Mouse (Mus musculus) embryonic fibroblast, embryonic 13.5 days (primary cell): ENCODE results near the gene Rbm20. TPM values are rescaled to one million over a fixed set of nuclear protein-coding genes. Genes with fewer than 3 reads are reported as not detected.
A peak's percentile ranks its signal among the peaks of the same experiment; 100 is the strongest.

ENCODE experiments used
- H3K27ac ChIP-seq: 2 replicates; pipeline ENCODE4 v1.5.1; 2012; ENCODE audit warnings: low read length, control low read depth, inconsistent platforms; ENCODE audit not compliant: insufficient read depth
- H3K4me1 ChIP-seq: 2 replicates; pipeline ENCODE4 v1.6.1; 2011; ENCODE audit warnings: low read length; ENCODE audit not compliant: control insufficient read depth, insufficient read depth
- H3K4me3 ChIP-seq: 2 replicates; pipeline ENCODE4 v1.5.1; 2011; ENCODE audit warnings: mild to moderate bottlenecking, control low read depth, low read length; ENCODE audit not compliant: insufficient read depth
- CTCF ChIP-seq: IDR thresholded peaks from 2 replicates; pipeline ENCODE4 v1.5.1; 2011; ENCODE audit warnings: mild to moderate bottlenecking, control low read depth, low read length, moderate library complexity, borderline replicate concordance; ENCODE audit not compliant: insufficient read depth
- POLR2A ChIP-seq: IDR thresholded peaks from 2 replicates; pipeline ENCODE4 v1.6.1; 2011; ENCODE audit warnings: low read depth, mild to moderate bottlenecking, control low read depth, low read length, moderate library complexity
- polyA plus RNA-seq: library from polyadenylated mRNA; stranded (reverse); fragments of >200 nt; gene quantifications from 2 replicates; pipeline ENCODE4 v1.2.4, GENCODE M21; 2011; ENCODE audit warnings: low read depth; ENCODE audit not compliant: missing spikeins, insufficient read length

Gene Rbm20
- polyA plus RNA-seq, 1 experiment = 2.4 TPM

DNA sequence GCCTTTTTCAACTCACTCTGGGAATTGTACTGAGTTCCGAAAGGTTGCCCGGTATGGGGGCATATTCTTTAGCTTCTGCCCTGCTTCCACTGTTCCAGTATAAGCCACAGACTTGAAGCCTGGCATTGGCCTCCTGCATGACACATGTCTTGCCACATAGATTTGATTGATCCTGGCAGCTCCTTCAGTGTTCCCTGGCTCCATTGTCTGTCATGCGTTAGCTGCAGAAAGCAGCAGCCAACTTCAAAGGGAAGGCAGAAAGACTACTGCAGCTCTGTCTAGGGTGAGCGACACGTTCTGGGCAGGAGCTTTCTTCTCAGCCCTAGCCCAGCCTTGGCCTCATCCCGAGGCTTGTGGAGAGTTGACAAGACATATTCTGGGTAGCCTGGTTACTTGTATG lies 162.7 kb downstream of the Rbm20 start:
- TF ChIP-seq POLR2A = no peak
- no peak for TF ChIP-seq CTCF

DNA sequence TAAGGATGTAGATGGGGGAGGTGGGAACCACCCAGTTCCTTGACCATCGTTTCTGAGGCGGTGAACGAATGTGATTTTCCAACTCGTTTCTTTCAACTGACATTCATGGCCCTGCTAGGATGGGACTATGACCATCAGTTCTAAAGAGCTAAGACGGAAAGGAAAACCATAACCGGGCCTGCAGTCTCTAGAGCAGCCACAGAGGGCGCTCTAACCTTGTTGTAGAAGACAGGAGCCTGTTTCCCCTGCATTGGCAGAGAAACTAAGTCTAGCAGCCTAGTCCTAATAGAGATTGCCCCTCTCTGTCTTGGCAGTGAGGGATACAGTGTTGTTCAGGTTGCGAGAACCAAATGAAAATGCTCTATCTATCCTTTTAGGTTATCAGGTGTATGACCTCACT lies 164.8 kb downstream of the Rbm20 start:
- H3K4me1 ChIP-seq = no peaks in the 10 kb centered on the region
- no peak overlapping the region for H3K27ac ChIP-seq
- no peak overlapping the region for H3K4me3 ChIP-seq
- no peak for TF ChIP-seq POLR2A
- no peak for TF ChIP-seq CTCF

More for the DNA sequence above, 162.7 kb downstream of the Rbm20 start:
- no peaks in the 10 kb centered on the region for H3K4me1 ChIP-seq
- H3K4me3 ChIP-seq = no peak overlapping the region
- H3K27ac ChIP-seq = no peak overlapping the region

DNA sequence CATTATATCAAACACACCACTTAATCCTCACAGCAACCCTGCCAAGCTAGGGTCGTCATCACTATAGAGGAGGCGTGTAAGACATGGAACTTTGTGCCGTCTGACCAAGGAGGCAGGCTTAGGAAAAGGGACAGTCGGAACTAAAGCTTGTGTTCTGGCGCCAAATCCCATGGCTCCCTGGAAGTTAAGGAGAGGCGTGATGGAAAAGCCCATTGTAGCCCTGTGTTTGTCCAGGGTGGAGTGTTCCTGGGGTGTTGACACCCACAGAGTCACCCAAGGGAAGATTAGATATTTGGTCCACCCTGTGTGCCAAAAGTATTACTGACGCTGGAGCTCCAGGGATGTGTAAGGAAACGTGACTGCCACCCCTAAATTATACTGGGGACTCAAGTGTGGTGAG lies 166.9 kb downstream of the Rbm20 start:
- TF ChIP-seq CTCF (no peak), POLR2A (no peak)
- Histone ChIP-seq H3K4me3 (no peak overlapping the region), H3K4me1 (no peaks in the 10 kb centered on the region), H3K27ac (no peak overlapping the region)

DNA sequence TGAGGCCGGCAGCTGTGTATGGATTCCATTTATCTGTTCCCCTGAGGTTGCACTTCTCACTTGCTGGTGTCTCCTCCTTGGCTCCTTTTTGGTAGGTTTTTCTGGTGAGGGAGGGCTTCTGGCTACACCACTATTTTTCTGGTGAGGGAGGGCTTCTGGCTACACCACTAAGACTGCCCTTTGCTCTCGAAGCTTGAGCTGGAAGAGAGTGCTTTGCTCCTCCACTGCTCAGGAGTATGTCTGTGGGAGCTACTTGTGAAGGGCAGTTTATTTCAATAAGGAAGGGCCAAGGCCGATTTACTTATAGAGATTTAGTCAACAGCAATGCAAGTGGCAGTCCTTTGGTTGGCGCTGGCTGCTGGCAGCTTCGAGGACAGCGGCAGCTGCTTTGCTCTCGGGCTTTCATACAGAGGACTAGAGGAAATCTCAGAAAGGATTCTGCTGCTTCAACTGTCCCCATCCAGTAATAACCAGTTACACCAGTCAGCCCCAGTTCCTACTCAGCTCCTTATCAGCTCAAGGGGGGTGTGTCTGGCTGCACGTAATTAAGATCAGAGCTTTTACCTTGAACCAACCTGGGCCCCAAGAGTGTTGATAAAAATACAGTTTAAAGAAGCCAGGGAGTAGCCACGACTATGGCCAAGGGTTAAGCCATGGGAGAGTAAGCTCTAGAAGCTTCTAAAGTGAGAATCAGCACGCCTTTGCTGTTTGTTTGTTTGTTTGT lies 171.3 kb downstream of the Rbm20 start:
- TF ChIP-seq POLR2A (no peak), CTCF (no peak)
- no peak overlapping the region for H3K27ac ChIP-seq
- no peaks in the 10 kb centered on the region; the same call in 1 of the 2 replicates for H3K4me1 ChIP-seq
- H3K4me3 ChIP-seq = no peak overlapping the region

DNA sequence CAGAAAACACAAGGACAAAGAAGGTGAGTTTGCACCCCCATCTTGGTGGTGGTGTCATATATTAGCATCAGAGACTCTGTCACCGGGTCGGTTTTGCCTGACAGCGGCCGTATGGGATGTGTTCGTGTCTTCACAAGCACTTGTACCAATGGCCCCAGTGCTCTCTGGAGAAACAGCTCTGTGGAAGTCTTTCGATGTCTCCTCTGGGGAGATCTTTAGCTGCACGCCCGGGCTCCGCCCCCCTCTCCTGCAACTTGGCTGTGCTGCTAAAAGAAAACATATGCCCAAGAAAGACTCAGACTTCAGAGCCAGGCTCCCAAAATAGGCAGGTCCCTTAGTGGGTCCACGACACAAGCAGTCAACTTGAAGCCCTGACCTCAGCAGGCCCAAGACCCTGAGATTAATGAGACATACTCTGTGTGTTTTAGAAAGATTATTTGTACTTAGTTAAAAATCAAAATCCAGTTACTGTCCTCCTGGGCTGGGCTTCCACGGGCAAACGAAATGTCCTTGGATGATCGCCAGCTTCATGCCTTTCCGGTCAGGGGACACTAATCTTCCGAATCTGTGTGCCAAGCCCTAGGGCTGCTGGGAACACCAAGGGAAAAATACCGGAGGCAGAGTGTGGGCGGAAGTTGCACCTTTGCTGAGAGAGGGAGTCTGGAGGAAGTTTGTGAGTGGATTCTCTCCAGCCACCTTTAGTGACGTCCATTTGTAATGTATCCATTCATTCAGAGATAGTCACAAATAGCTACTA lies 173.2 kb downstream of the Rbm20 start:
- no peaks in the 10 kb centered on the region; the same call in 1 of the 2 replicates for H3K4me1 ChIP-seq
- TF ChIP-seq POLR2A (no peak), CTCF (no peak)
- peak overlapping the region; percentile 41 for H3K27ac ChIP-seq
- H3K4me3 ChIP-seq = no peak overlapping the region

DNA sequence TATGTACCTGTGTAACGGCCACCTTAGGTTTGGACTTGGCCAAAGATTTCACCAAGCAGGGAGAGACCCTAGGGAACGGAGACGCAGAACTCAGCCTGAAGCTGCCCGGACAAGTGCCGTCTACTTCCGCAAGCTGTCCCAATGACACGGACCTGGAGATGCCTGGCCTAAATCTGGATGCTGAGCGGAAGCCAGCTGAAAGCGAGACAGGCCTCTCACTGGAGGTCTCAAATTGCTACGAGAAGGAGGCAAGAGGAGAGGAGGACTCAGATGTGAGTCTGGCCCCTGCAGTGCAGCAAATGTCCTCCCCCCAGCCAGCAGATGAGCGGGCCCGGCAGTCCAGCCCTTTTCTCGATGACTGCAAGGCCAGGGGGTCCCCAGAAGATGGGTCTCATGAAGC lies 174.2 kb downstream of the Rbm20 start:
- Histone ChIP-seq H3K4me3 (no peak overlapping the region), H3K27ac (no peak overlapping the region), H3K4me1 (no peaks in the 10 kb centered on the region; the same call in 1 of the 2 replicates)
- TF ChIP-seq CTCF = no peak
- TF ChIP-seq POLR2A = no peak

DNA sequence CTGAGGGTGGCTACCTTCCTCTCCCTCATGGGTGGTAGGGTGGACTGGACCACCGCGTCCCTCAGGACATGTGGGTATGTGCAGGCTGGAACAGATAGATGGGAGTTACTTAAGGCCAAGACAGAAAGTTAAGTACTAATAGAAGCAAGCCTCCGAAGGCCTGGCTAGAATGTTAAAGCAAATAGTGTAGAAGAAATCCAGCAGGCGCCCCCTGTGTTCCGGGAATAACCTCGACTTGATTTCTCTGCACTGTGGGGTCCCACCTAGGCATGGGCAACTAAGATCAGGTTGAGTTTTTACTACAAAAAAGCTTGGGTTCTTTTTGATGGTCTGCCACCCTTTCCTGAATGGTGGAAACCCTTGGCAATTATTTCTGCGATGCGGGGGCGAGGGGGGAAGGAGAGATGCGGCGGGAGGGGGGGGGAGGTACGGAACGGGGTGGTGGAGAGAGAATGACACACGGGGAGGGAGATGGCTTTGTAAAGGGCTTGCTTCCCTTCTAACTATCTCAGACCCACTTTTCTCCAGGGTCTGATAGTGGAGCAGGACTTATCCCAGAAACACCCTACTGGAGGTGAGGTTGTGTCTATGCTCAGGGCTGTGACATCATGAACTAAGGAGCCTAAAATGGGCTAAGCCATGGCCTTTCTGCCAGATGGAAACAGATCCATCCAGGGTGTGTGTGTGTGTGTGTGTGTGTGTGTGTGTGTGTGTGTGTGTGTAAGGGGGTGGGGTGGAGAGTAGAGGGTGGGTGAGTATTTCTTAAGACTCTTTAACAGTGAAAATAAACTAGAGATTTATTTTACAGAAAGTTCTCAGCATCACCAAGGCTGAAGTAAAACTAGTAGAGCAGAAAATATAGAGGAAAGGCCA lies 175.0 kb downstream of the Rbm20 start:
- no peak for TF ChIP-seq CTCF
- no peak for TF ChIP-seq POLR2A
- Histone ChIP-seq H3K27ac (no peak overlapping the region), H3K4me1 (no peaks in the 10 kb centered on the region; the same call in 1 of the 2 replicates)

DNA sequence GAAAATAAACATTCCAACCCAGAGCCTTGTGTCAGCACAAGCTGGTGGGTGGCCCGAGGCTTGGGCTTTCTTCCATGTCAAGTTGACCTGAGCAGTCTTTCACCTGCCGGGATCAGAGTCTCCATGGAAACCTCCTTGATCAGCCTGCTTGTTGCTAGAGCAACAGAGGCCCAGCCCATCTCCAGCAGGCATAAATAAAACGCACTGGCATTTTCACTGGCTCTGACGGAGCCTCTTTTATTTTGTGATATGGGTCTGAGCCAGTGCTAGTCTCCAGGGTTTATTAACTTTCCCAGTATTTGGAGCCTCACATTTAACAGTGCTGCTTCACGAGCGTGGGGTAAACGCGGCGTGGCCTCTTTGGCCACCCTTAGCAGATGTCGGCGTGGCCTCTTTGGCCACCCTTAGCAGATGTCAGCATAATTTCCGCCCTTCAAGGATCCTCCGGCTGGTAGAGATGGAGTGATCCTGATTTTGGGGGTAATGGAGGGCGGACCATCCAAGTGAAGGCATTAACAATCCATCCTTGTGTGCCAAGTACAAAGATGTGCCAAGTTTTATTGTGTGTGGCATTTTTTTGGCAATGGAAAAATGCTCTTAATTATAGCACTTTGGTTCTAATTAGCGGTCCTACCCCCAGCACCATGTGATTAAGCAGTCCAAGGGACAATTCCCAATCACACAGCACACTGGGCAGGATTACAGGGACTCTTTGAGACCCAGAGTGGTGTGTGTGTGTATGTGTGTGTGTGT lies 175.8 kb downstream of the Rbm20 start:
- H3K4me1 ChIP-seq = no peaks in the 10 kb centered on the region; the same call in 1 of the 2 replicates
- no peak overlapping the region for H3K4me3 ChIP-seq
- no peak overlapping the region for H3K27ac ChIP-seq
- TF ChIP-seq POLR2A (no peak), CTCF (no peak)

More for the DNA sequence above, 175.0 kb downstream of the Rbm20 start:
- H3K4me3 ChIP-seq = no peak overlapping the region

DNA sequence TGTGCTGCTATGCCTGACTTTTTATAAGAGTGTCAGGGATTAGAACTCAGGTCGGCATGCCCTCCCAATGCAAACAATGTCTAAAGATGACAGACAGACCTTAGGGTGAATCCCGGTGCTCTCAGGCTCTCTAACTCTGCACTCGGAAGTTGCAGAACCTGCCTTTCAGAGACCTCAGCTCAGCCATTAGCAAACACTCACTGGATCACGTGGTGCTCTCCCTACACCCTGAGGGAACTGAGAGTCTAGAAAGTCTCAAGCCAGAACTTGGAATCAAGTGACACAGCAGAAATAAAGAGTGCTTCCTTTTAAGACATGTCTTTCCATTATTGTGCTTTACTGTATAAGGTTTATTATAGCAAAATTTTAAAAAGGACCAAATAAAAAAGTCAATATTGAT lies 177.9 kb downstream of the Rbm20 start:
- Histone ChIP-seq H3K27ac (no peak overlapping the region), H3K4me1 (no peaks in the 10 kb centered on the region; the same call in 1 of the 2 replicates), H3K4me3 (no peak overlapping the region)
- no peak for TF ChIP-seq POLR2A
- TF ChIP-seq CTCF = no peak
